Mouse (Mus musculus): Measurements from ENCODE around the gene Enkur.
"Not testable (repeated sequence)": the region's sequence is repeated elsewhere in the genome, so short reads cannot be mapped to it uniquely, and the experiment has no call there.

DNA sequence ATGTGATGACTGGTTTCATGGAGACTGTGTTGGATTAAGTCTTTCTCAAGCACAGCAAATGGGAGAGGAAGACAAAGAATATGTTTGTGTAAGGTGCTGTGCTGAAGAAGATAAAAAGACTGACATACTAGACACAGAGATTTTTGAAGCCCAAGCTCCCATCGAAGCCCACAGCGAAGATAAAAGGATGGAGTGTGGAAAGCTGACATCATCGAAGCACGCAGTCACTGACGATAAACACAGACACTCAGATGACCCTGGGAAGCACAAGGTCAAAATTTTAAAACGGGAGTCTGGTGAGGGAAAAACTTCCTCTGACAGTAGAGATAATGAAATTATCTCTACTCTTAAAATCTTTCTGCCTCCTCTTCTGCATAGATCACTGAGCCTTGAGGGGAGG is 38.9 kb upstream of the Enkur start:
- TF ChIP-seq POLR2A (IDR thresholded peaks at IDR 0.05; ENCODE audit: borderline replicate concordance, control insufficient read depth, low read depth, low read length); CTCF (IDR thresholded peaks at IDR 0.05; ENCODE audit: control insufficient read depth, insufficient read depth, low read length): not testable (repeated sequence)
